Mouse (Mus musculus): ENCODE data around the gene Krt19. TPM values are rescaled to one million over a fixed set of nuclear protein-coding genes. Genes with fewer than 3 reads are reported as not detected.
A peak's percentile ranks its signal among the peaks of the same experiment; 100 is the strongest.

The Krt19 gene
- polyA plus RNA-seq, 1 experiment from 2014 or later, result 35.0 TPM

GRCm38 (mm10) chr11:100147566-100148353 lies 705 bp downstream of the Krt19 start:
- 43% methylated on average over 5 of the region's 5 CpGs for WGBS
- no peak for ATAC-seq (ENCODE audit: insufficient number of reproducible peaks, insufficient read depth, low FRiP score, low read depth)
- no peak overlapping the region for H3K4me3 ChIP-seq (ENCODE audit: control insufficient read depth in 1 of 2, insufficient read depth in 1 of 2, low read depth in 1 of 2, low read length in 2 of 2)
- H3K27me3 ChIP-seq (ENCODE audit: control insufficient read depth, insufficient read depth, low read length), result no peaks in the 10 kb centered on the region; the same call in 1 of the 2 replicates
- no peak overlapping the region for H3K27ac ChIP-seq (replicated peaks in 1 of 2; ENCODE audit: control insufficient read depth in 1 of 2, insufficient read depth in 1 of 2, low read depth in 2 of 2, low read length in 2 of 2)
- peaks cover 16 to 22% of the 10 kb centered on the region in 2 experiments for H3K4me1 ChIP-seq (ENCODE audit: control insufficient read depth in 2 of 2, insufficient read depth in 2 of 2, low read length in 2 of 2)
- no peaks in the 10 kb centered on the region for H3K36me3 ChIP-seq (ENCODE audit: control insufficient read depth, insufficient read depth, low read length)
- H3K4me2 ChIP-seq (ENCODE audit: low read length), result no peak overlapping the region
- H3K9ac ChIP-seq (ENCODE audit: low read length), result no peak overlapping the region
- H3K9me3 ChIP-seq (ENCODE audit: control insufficient read depth, low read length), result no peaks in the 10 kb centered on the region

DNA sequence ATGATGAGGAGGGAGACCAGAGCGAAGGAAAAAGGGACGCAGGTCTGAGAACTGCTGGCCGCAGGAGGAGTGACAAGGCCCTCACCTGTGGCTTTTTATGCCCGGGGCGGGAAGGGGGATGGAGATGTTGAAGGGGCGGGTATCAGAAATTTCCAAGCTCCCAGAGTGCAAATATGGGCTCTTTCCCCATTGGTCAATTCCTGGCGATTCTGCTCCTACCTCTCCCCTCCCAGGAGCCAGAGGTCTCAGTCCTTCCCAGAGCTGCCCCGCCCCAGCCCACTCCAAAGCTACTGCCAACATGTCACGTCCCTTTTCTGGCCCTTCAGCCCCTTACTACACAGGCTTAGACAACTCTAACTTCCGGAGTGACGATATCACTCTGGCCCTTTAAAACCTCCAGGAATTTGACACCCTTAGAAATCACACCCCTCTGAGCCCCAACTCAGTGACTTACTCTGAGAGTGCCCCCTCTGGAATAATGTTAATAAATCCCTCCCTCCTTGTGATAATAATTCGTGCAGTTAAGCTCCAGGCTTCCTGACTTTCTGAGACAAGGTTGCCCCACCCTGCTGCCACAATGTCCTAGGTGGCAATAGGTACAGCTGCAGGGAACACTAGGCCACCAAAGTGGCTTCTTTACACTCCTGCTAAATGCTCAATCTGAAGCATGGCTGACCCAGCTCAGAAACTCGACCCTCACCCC lies 2.5 kb downstream of the Krt19 start:
- H3K9me3 ChIP-seq (ENCODE audit: control insufficient read depth, low read length), result no peaks in the 10 kb centered on the region
- H3K27ac ChIP-seq (replicated peaks in 1 of 2; ENCODE audit: control insufficient read depth in 1 of 2, insufficient read depth in 1 of 2, low read depth in 2 of 2, low read length in 2 of 2), result peak overlapping the region; percentile 30 to 44; a peak in 3 of 4 replicates
- peak; percentile 25; the same call in 1 of the 2 replicates for ATAC-seq (ENCODE audit: insufficient number of reproducible peaks, insufficient read depth, low FRiP score, low read depth)
- H3K4me1 ChIP-seq (ENCODE audit: control insufficient read depth in 2 of 2, insufficient read depth in 2 of 2, low read length in 2 of 2), result peaks cover 16 to 22% of the 10 kb centered on the region in 2 experiments
- H3K4me2 ChIP-seq (ENCODE audit: low read length), result peak overlapping the region; percentile 85
- peak overlapping the region; percentile 42 to 67 for H3K4me3 ChIP-seq (ENCODE audit: control insufficient read depth in 1 of 2, insufficient read depth in 1 of 2, low read depth in 1 of 2, low read length in 2 of 2)
- no peaks in the 10 kb centered on the region; the same call in 1 of the 2 replicates for H3K27me3 ChIP-seq (ENCODE audit: control insufficient read depth, insufficient read depth, low read length)
- WGBS, result 1% methylated on average over 13 of the region's 13 CpGs
- no peaks in the 10 kb centered on the region for H3K36me3 ChIP-seq (ENCODE audit: control insufficient read depth, insufficient read depth, low read length)
- H3K9ac ChIP-seq (ENCODE audit: low read length), result peak overlapping the region; percentile 65

- H3K4me2 ChIP-seq (ENCODE audit: low read length), result peak overlapping the region; percentile 85
- H3K9ac ChIP-seq (ENCODE audit: low read length), result peak overlapping the region; percentile 65
- no peak for ATAC-seq (ENCODE audit: insufficient number of reproducible peaks, insufficient read depth, low FRiP score, low read depth)
- 1% methylated on average over 20 of the region's 20 CpGs for WGBS
- H3K36me3 ChIP-seq (ENCODE audit: control insufficient read depth, insufficient read depth, low read length), result peaks cover 5% of the 10 kb centered on the region; the same call in 1 of the 2 replicates
- peak overlapping the region; percentile 32 to 38; a peak in 2 of 4 replicates for H3K27ac ChIP-seq (replicated peaks in 1 of 2; ENCODE audit: control insufficient read depth in 1 of 2, insufficient read depth in 1 of 2, low read depth in 2 of 2, low read length in 2 of 2)
- H3K9me3 ChIP-seq (ENCODE audit: control insufficient read depth, low read length), result no peaks in the 10 kb centered on the region
- H3K27me3 ChIP-seq (ENCODE audit: control insufficient read depth, insufficient read depth, low read length), result no peaks in the 10 kb centered on the region; the same call in 1 of the 2 replicates
- H3K4me3 ChIP-seq (ENCODE audit: control insufficient read depth in 1 of 2, insufficient read depth in 1 of 2, low read depth in 1 of 2, low read length in 2 of 2), result peak overlapping the region; percentile 42 to 67
- peaks cover 16 to 22% of the 10 kb centered on the region in 2 experiments for H3K4me1 ChIP-seq (ENCODE audit: control insufficient read depth in 2 of 2, insufficient read depth in 2 of 2, low read length in 2 of 2)
Observed at GRCm38 (mm10) chr11:100145104-100145503, 3.4 kb downstream of the Krt19 start.

- Histone ChIP-seq H3K36me3 (ENCODE audit: control insufficient read depth, insufficient read depth, low read length) (peaks cover 5% of the 10 kb centered on the region; the same call in 1 of the 2 replicates), H3K9ac (ENCODE audit: low read length) (no peak overlapping the region), H3K27ac (replicated peaks in 1 of 2; ENCODE audit: control insufficient read depth in 1 of 2, insufficient read depth in 1 of 2, low read depth in 2 of 2, low read length in 2 of 2) (no peak overlapping the region), H3K9me3 (ENCODE audit: control insufficient read depth, low read length) (no peaks in the 10 kb centered on the region), H3K4me2 (ENCODE audit: low read length) (no peak overlapping the region), H3K4me1 (ENCODE audit: control insufficient read depth in 2 of 2, insufficient read depth in 2 of 2, low read length in 2 of 2) (peaks cover 4 to 5% of the 10 kb centered on the region in 2 experiments; a peak in 1 of 4 replicates), H3K27me3 (ENCODE audit: control insufficient read depth, insufficient read depth, low read length) (no peaks in the 10 kb centered on the region; the same call in 1 of the 2 replicates), H3K4me3 (ENCODE audit: control insufficient read depth in 1 of 2, insufficient read depth in 1 of 2, low read depth in 1 of 2, low read length in 2 of 2) (no peak overlapping the region)
- 80% methylated on average over 21 of the region's 21 CpGs for WGBS
- ATAC-seq (ENCODE audit: insufficient number of reproducible peaks, insufficient read depth, low FRiP score, low read depth), result no peak
Observed at GRCm38 (mm10) chr11:100140966-100141365, 7.5 kb downstream of the Krt19 start.

- Histone ChIP-seq H3K4me3 (ENCODE audit: control insufficient read depth in 1 of 2, insufficient read depth in 1 of 2, low read depth in 1 of 2, low read length in 2 of 2) (no peak overlapping the region), H3K27ac (replicated peaks in 1 of 2; ENCODE audit: control insufficient read depth in 1 of 2, insufficient read depth in 1 of 2, low read depth in 2 of 2, low read length in 2 of 2) (no peak overlapping the region), H3K4me2 (ENCODE audit: low read length) (no peak overlapping the region), H3K9ac (ENCODE audit: low read length) (no peak overlapping the region), H3K9me3 (ENCODE audit: control insufficient read depth, low read length) (no peaks in the 10 kb centered on the region), H3K36me3 (ENCODE audit: control insufficient read depth, insufficient read depth, low read length) (peaks cover 5% of the 10 kb centered on the region; the same call in 1 of the 2 replicates), H3K4me1 (ENCODE audit: control insufficient read depth in 2 of 2, insufficient read depth in 2 of 2, low read length in 2 of 2) (no peaks in the 10 kb centered on the region; a peak in 1 of 4 replicates), H3K27me3 (ENCODE audit: control insufficient read depth, insufficient read depth, low read length) (no peaks in the 10 kb centered on the region; the same call in 1 of the 2 replicates)
- ATAC-seq (ENCODE audit: insufficient number of reproducible peaks, insufficient read depth, low FRiP score, low read depth), result no peak
- WGBS, result 40% methylated on average over 2 of the region's 2 CpGs
Observed at GRCm38 (mm10) chr11:100139391-100139790, 9.1 kb downstream of the Krt19 start.

DNA sequence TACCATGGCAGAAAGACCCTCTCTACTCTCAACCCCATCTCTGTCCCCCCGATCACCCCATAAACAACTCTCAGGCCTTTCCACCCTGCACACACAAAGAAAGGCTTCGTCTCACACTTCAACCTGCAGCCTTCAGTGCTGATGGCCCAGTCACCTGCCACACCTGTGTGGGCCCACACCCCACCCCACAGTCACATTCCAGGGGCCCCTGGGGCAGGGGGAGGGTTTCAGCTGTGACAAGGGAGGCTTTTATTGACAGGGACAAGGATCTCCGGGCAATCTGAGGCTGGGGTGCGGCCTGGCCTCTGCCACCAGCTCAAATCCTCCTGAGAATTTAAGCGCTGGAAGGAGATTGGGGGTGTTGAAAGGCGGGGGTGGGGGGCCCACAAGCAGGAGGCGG lies 9.7 kb downstream of the Krt19 start:
- H3K9me3 ChIP-seq (ENCODE audit: control insufficient read depth, low read length), result no peaks in the 10 kb centered on the region
- H3K9ac ChIP-seq (ENCODE audit: low read length), result no peak overlapping the region
- no peaks in the 10 kb centered on the region; the same call in 1 of the 2 replicates for H3K27me3 ChIP-seq (ENCODE audit: control insufficient read depth, insufficient read depth, low read length)
- 55% methylated on average over 7 of the region's 7 CpGs for WGBS
- no peak overlapping the region for H3K27ac ChIP-seq (replicated peaks in 1 of 2; ENCODE audit: control insufficient read depth in 1 of 2, insufficient read depth in 1 of 2, low read depth in 2 of 2, low read length in 2 of 2)
- H3K4me2 ChIP-seq (ENCODE audit: low read length), result no peak overlapping the region
- H3K4me3 ChIP-seq (ENCODE audit: control insufficient read depth in 1 of 2, insufficient read depth in 1 of 2, low read depth in 1 of 2, low read length in 2 of 2), result no peak overlapping the region
- no peaks in the 10 kb centered on the region; a peak in 1 of 4 replicates for H3K4me1 ChIP-seq (ENCODE audit: control insufficient read depth in 2 of 2, insufficient read depth in 2 of 2, low read length in 2 of 2)
- peaks cover 5% of the 10 kb centered on the region; the same call in 1 of the 2 replicates for H3K36me3 ChIP-seq (ENCODE audit: control insufficient read depth, insufficient read depth, low read length)
- ATAC-seq (ENCODE audit: insufficient number of reproducible peaks, insufficient read depth, low FRiP score, low read depth), result no peak

GRCm38 (mm10) chr11:100137693-100138092 lies 10.8 kb downstream of the Krt19 start:
- Histone ChIP-seq H3K9ac (ENCODE audit: low read length) (no peak overlapping the region), H3K4me3 (ENCODE audit: control insufficient read depth in 1 of 2, insufficient read depth in 1 of 2, low read depth in 1 of 2, low read length in 2 of 2) (no peak overlapping the region), H3K4me1 (ENCODE audit: control insufficient read depth in 2 of 2, insufficient read depth in 2 of 2, low read length in 2 of 2) (no peaks in the 10 kb centered on the region; a peak in 1 of 4 replicates), H3K4me2 (ENCODE audit: low read length) (no peak overlapping the region), H3K9me3 (ENCODE audit: control insufficient read depth, low read length) (no peaks in the 10 kb centered on the region), H3K27me3 (ENCODE audit: control insufficient read depth, insufficient read depth, low read length) (peaks cover 7% of the 10 kb centered on the region), H3K27ac (replicated peaks in 1 of 2; ENCODE audit: control insufficient read depth in 1 of 2, insufficient read depth in 1 of 2, low read depth in 2 of 2, low read length in 2 of 2) (no peak overlapping the region), H3K36me3 (ENCODE audit: control insufficient read depth, insufficient read depth, low read length) (peaks cover 5% of the 10 kb centered on the region; the same call in 1 of the 2 replicates)
- ATAC-seq (ENCODE audit: insufficient number of reproducible peaks, insufficient read depth, low FRiP score, low read depth), result no peak
- 56% methylated on average over 5 of the region's 5 CpGs for WGBS

Data from heart, embryonic 14.5 days (tissue).